Mouse (Mus musculus) neural tube, embryonic 13.5 days (tissue): ENCODE measurements around the gene Neurl3. TPM values are rescaled to one million over a fixed set of nuclear protein-coding genes. Genes with fewer than 3 reads are reported as not detected.

Experiments
- ATAC-seq: fragments of 200-750 bp; cut with Nextera tagmentation; 2 replicates; pipeline ENCODE4 v1.8.0; 2017; ENCODE audit warnings: low read depth, mild to moderate bottlenecking, moderate TSS enrichment, moderate library complexity
- H3K27ac ChIP-seq: fragments of 300-500 bp; sonication (generic); replicated peaks from 2 replicates; pipeline ENCODE4 v1.5.1; 2015; ENCODE audit warnings: moderate library complexity, mild to moderate bottlenecking, inconsistent platforms
- H3K27me3 ChIP-seq: fragments of 300-500 bp; sonication (generic); 2 replicates; pipeline ENCODE4 v1.6.1; 2015; ENCODE audit warnings: mild to moderate bottlenecking, inconsistent platforms
- H3K36me3 ChIP-seq: fragments of 300-500 bp; sonication (generic); 2 replicates; pipeline ENCODE4 v1.6.1; 2015; ENCODE audit warnings: mild to moderate bottlenecking, inconsistent platforms
- H3K4me1 ChIP-seq: fragments of 300-500 bp; sonication (generic); replicated peaks from 2 replicates; pipeline ENCODE4 v1.6.1; 2015; ENCODE audit warnings: inconsistent platforms
- H3K4me2 ChIP-seq: fragments of 300-500 bp; sonication (generic); 2 replicates; pipeline ENCODE4 v1.6.1; 2015; ENCODE audit warnings: inconsistent platforms, mild to moderate bottlenecking, moderate library complexity
- H3K4me3 ChIP-seq: fragments of 300-500 bp; sonication (generic); 2 replicates; pipeline ENCODE4 v1.5.1; 2015; ENCODE audit warnings: mild to moderate bottlenecking, inconsistent platforms
- H3K9ac ChIP-seq: fragments of 300-500 bp; sonication (generic); 2 replicates; pipeline ENCODE4 v1.6.1; 2015; ENCODE audit warnings: moderate library complexity, mild to moderate bottlenecking, inconsistent platforms
- H3K9me3 ChIP-seq: fragments of 300-500 bp; sonication (generic); 2 replicates; pipeline ENCODE4 v1.6.1; 2016; ENCODE audit warnings: inconsistent platforms
- WGBS: fragments of 180-500 bp; shearing (Covaris S2); methylation state at CpG from one replicate; pipeline ENCODE4 v1.1.7; 2015; 5-methylcytosine and 5-hydroxymethylcytosine counted together
- polyA plus RNA-seq: library from polyadenylated mRNA; unstranded; fragments of >200 nt; fragmentation: Nextera tagmentation; extraction: Ambion mirVana; gene quantifications from 2 replicates; pipeline ENCODE4 v1.2.1, GENCODE M21; 2015

The Neurl3 gene
- 1.0 TPM in 2 replicates for polyA plus RNA-seq

- H3K4me3 ChIP-seq, result no peak within 1 kb of the TSS
- no peak within 1 kb of the TSS for H3K4me2 ChIP-seq
- WGBS, result 91% methylated on average over 5 of the region's 5 CpGs
- ATAC-seq, result no peak
- H3K9me3 ChIP-seq, result no peaks in the 10 kb centered on the region
- H3K9ac ChIP-seq, result no peak within 1 kb of the TSS
- peaks cover 10% of the 10 kb centered on the region for H3K27me3 ChIP-seq
- no peaks in the 10 kb centered on the region; the same call in none of the 2 replicates for H3K4me1 ChIP-seq
- H3K27ac ChIP-seq, result no peak within 1 kb of the TSS
- H3K36me3 ChIP-seq, result no peaks in the 10 kb centered on the region
Observed at GRCm38 (mm10) chr1:36274455-36274854, at the start of gene Neurl3. Gene Neurl3, minus strand, starts transcription at chr1:36274679.

GRCm38 (mm10) chr1:36323746-36324448 is 49.4 kb upstream of the Neurl3 start:
- WGBS, result 56% methylated on average over 8 of the region's 8 CpGs
- Histone ChIP-seq H3K36me3 (peaks cover 21% of the 10 kb centered on the region), H3K27ac (no peak overlapping the region)

GRCm38 (mm10) chr1:36323076-36323475 is 48.6 kb upstream of the Neurl3 start:
- ATAC-seq, result no peak
- Histone ChIP-seq H3K4me1 (no peaks in the 10 kb centered on the region), H3K36me3 (peaks cover 19% of the 10 kb centered on the region), H3K27me3 (no peaks in the 10 kb centered on the region), H3K4me3 (no peak overlapping the region), H3K4me2 (no peak overlapping the region), H3K9me3 (no peaks in the 10 kb centered on the region), H3K9ac (no peak overlapping the region), H3K27ac (no peak overlapping the region)
- WGBS, result 73% methylated on average over 9 of the region's 9 CpGs

More at GRCm38 (mm10) chr1:36323746-36324448, 49.4 kb upstream of the Neurl3 start:
- Histone ChIP-seq H3K9me3 (no peaks in the 10 kb centered on the region), H3K4me2 (no peak overlapping the region), H3K9ac (no peak overlapping the region), H3K27me3 (no peaks in the 10 kb centered on the region), H3K4me3 (no peak overlapping the region), H3K4me1 (no peaks in the 10 kb centered on the region)
- ATAC-seq, result no peak

GRCm38 (mm10) chr1:36321829-36322573 is 47.5 kb upstream of the Neurl3 start:
- H3K4me2 ChIP-seq, result no peak overlapping the region
- no peak overlapping the region for H3K4me3 ChIP-seq
- no peak for ATAC-seq
- H3K9ac ChIP-seq, result no peak overlapping the region
- peaks cover 9% of the 10 kb centered on the region for H3K36me3 ChIP-seq
- no peaks in the 10 kb centered on the region for H3K4me1 ChIP-seq
- WGBS, result 76% methylated on average over 11 of the region's 11 CpGs
- H3K27ac ChIP-seq, result no peak overlapping the region
- H3K9me3 ChIP-seq, result no peaks in the 10 kb centered on the region
- H3K27me3 ChIP-seq, result no peaks in the 10 kb centered on the region

GRCm38 (mm10) chr1:36321164-36321563 is 46.7 kb upstream of the Neurl3 start:
- peaks cover 9% of the 10 kb centered on the region for H3K36me3 ChIP-seq
- ATAC-seq, result no peak
- H3K27ac ChIP-seq, result no peak overlapping the region
- no peaks in the 10 kb centered on the region for H3K4me1 ChIP-seq
- no peak overlapping the region for H3K9ac ChIP-seq
- no peaks in the 10 kb centered on the region for H3K9me3 ChIP-seq
- no peak overlapping the region for H3K4me3 ChIP-seq
- H3K4me2 ChIP-seq, result no peak overlapping the region
- WGBS, result 76% methylated on average over 2 of the region's 2 CpGs
- no peaks in the 10 kb centered on the region for H3K27me3 ChIP-seq

GRCm38 (mm10) chr1:36315776-36316100 is 41.3 kb upstream of the Neurl3 start:
- Histone ChIP-seq H3K27me3 (no peaks in the 10 kb centered on the region), H3K4me2 (no peak overlapping the region), H3K4me3 (no peak overlapping the region), H3K27ac (no peak overlapping the region), H3K36me3 (0 out of 2 replicates have a peak, but pooled peaks cover 5% of the 10 kb centered on the region), H3K4me1 (no peaks in the 10 kb centered on the region), H3K9ac (no peak overlapping the region), H3K9me3 (no peaks in the 10 kb centered on the region)
- WGBS, result 87% methylated on average over 2 of the region's 2 CpGs
- no peak for ATAC-seq

- 89% methylated on average over 11 of the region's 11 CpGs for WGBS
- no peak for ATAC-seq
- Histone ChIP-seq H3K4me3 (no peak overlapping the region), H3K27ac (no peak overlapping the region), H3K4me2 (no peak overlapping the region), H3K36me3 (0 out of 2 replicates have a peak, but pooled peaks cover under 1% of the 10 kb centered on the region), H3K27me3 (no peaks in the 10 kb centered on the region), H3K9ac (no peak overlapping the region), H3K4me1 (no peaks in the 10 kb centered on the region), H3K9me3 (no peaks in the 10 kb centered on the region)
Observed at GRCm38 (mm10) chr1:36314959-36315775, 40.7 kb upstream of the Neurl3 start.

- H3K9ac ChIP-seq, result no peak overlapping the region
- no peak overlapping the region for H3K4me3 ChIP-seq
- WGBS, result 16% methylated on average over 3 of the region's 3 CpGs
- no peaks in the 10 kb centered on the region for H3K36me3 ChIP-seq
- H3K4me2 ChIP-seq, result peak overlapping the region; percentile 94
- no peak overlapping the region for H3K27ac ChIP-seq
- ATAC-seq, result no peak
- H3K9me3 ChIP-seq, result no peaks in the 10 kb centered on the region
- H3K4me1 ChIP-seq, result peaks cover 20% of the 10 kb centered on the region
- peaks cover 17% of the 10 kb centered on the region for H3K27me3 ChIP-seq
Observed at GRCm38 (mm10) chr1:36309498-36309901, 35.0 kb upstream of the Neurl3 start.

- H3K27me3 ChIP-seq, result peaks cover 17% of the 10 kb centered on the region
- H3K9ac ChIP-seq, result no peak overlapping the region; the same call in 1 of the 2 replicates
- no peak overlapping the region for H3K27ac ChIP-seq
- H3K4me2 ChIP-seq, result peak overlapping the region; percentile 94
- no peak for ATAC-seq
- 53% methylated on average over 9 of the region's 9 CpGs for WGBS
- H3K36me3 ChIP-seq, result no peaks in the 10 kb centered on the region
- H3K4me3 ChIP-seq, result no peak overlapping the region
- no peaks in the 10 kb centered on the region for H3K9me3 ChIP-seq
- H3K4me1 ChIP-seq, result peaks cover 20% of the 10 kb centered on the region
Observed at GRCm38 (mm10) chr1:36308966-36309475, 34.5 kb upstream of the Neurl3 start.

GRCm38 (mm10) chr1:36308451-36308901 is 34.0 kb upstream of the Neurl3 start:
- WGBS, result 6% methylated on average over 12 of the region's 12 CpGs
- H3K36me3 ChIP-seq, result no peaks in the 10 kb centered on the region
- no peak for ATAC-seq
- peak overlapping the region; percentile 94 for H3K4me2 ChIP-seq
- no peaks in the 10 kb centered on the region for H3K9me3 ChIP-seq
- peaks cover 20% of the 10 kb centered on the region for H3K4me1 ChIP-seq
- no peak overlapping the region for H3K27ac ChIP-seq
- peak overlapping the region; percentile 60 for H3K4me3 ChIP-seq
- H3K9ac ChIP-seq, result peak overlapping the region; percentile 73
- peaks cover 17% of the 10 kb centered on the region for H3K27me3 ChIP-seq

- H3K9me3 ChIP-seq, result no peaks in the 10 kb centered on the region
- H3K4me1 ChIP-seq, result peaks cover 27% of the 10 kb centered on the region
- peak within 1 kb of the TSS; percentile 73 for H3K9ac ChIP-seq
- WGBS, result under 1% methylated on average over 65 of the region's 65 CpGs
- H3K27me3 ChIP-seq, result peaks cover 20% of the 10 kb centered on the region
- no peaks in the 10 kb centered on the region for H3K36me3 ChIP-seq
- peak; percentile 88 for ATAC-seq
- H3K27ac ChIP-seq, result peak within 1 kb of the TSS; percentile 56
- H3K4me3 ChIP-seq, result peak within 1 kb of the TSS; percentile 60
- peak within 1 kb of the TSS; percentile 94 for H3K4me2 ChIP-seq
Observed at GRCm38 (mm10) chr1:36307495-36308280, 33.2 kb upstream of the Neurl3 start, which contains the start of gene Arid5a. Gene Arid5a, plus strand, starts transcription at chr1:36307733.
